Mouse (Mus musculus) central nervous system, embryonic 14 days (tissue): ENCODE measurements around the gene Olfr1339. TPM values are rescaled to one million over a fixed set of nuclear protein-coding genes. Genes with fewer than 3 reads are reported as not detected.

ENCODE experiments used
- polyA plus RNA-seq: library from polyadenylated mRNA; depleted of rRNA; stranded (reverse); fragments of >200 nt; gene quantifications from 2 replicates; pipeline ENCODE4 v1.2.3, GENCODE M21; 2012; rRNA removed

The Olfr1339 gene
- not detected in 2 replicates for polyA plus RNA-seq

GRCm38 (mm10) chr4:118731875-118732274, at the start of gene Olfr1339:
Olfr1339 (plus strand) TSS chr4:118732175.

GRCm38 (mm10) chr4:118692412-118692973, 39.5 kb upstream of the Olfr1339 start, which contains the start of gene Olfr1342:
Olfr1342 (minus strand) TSS chr4:118692756.

GRCm38 (mm10) chr4:118703223-118703622, 28.8 kb upstream of the Olfr1339 start, which contains the start of gene Olfr1341:
Olfr1341 (plus strand) TSS chr4:118703523.

GRCm38 (mm10) chr4:118719838-118720237, 12.1 kb upstream of the Olfr1339 start, which contains the start of gene Olfr1340:
Olfr1340 (plus strand) TSS chr4:118720138.

GRCm38 (mm10) chr4:118758637-118759036, 26.7 kb downstream of the Olfr1339 start, which contains the start of gene Olfr1338:
Olfr1338 (minus strand) TSS chr4:118758737.

GRCm38 (mm10) chr4:118782486-118782885, 50.5 kb downstream of the Olfr1339 start, which contains the start of gene Olfr1337:
Olfr1337 (minus strand) TSS chr4:118782586.

Other genes starting within 250 kb of the Olfr1339 start
- 18.1 and 19.9 TPM in 2 replicates for gene Tie1, start 242.1 kb upstream of the Olfr1339 start, polyA plus RNA-seq
- gene 2610528J11Rik, start 205.2 kb upstream of the Olfr1339 start, polyA plus RNA-seq, result 0.06 and 0.60 TPM in 2 replicates
- gene Tmem125, start 188.1 kb upstream of the Olfr1339 start, polyA plus RNA-seq, result 0.16 and 0.99 TPM in 2 replicates
- 0.98 and 1.2 TPM in 2 replicates for gene Cfap57, start 111.4 kb upstream of the Olfr1339 start, polyA plus RNA-seq
- gene Ebna1bp2, start 111.4 kb upstream of the Olfr1339 start, polyA plus RNA-seq, result 103 and 112 TPM in 2 replicates
- gene Olfr62, start 73.2 kb upstream of the Olfr1339 start, polyA plus RNA-seq, result not detected in 2 replicates
- gene Olfr1342, start 39.4 kb upstream of the Olfr1339 start, polyA plus RNA-seq, result 0.03 and 0.06 TPM in 2 replicates
- gene Olfr1341, start 28.7 kb upstream of the Olfr1339 start, polyA plus RNA-seq, result not detected in 2 replicates
- gene Olfr1340, start 12.0 kb upstream of the Olfr1339 start, polyA plus RNA-seq, result not detected in 2 replicates
- gene Olfr1338, start 26.6 kb downstream of the Olfr1339 start, polyA plus RNA-seq, result not detected in 2 replicates
- not detected in 2 replicates for gene Olfr1337, start 50.4 kb downstream of the Olfr1339 start, polyA plus RNA-seq
- gene Olfr1335, start 77.8 kb downstream of the Olfr1339 start, polyA plus RNA-seq, result not detected in 2 replicates
- not detected in 2 replicates for gene Olfr1333, start 104.1 kb downstream of the Olfr1339 start, polyA plus RNA-seq
- gene Olfr1331, start 132.5 kb downstream of the Olfr1339 start, polyA plus RNA-seq, result not detected in 2 replicates
- not detected in 2 replicates for gene Olfr1330, start 156.4 kb downstream of the Olfr1339 start, polyA plus RNA-seq
- gene Olfr1329, start 185.3 kb downstream of the Olfr1339 start, polyA plus RNA-seq, result not detected in 2 replicates
- gene Olfr1328, start 206.4 kb downstream of the Olfr1339 start, polyA plus RNA-seq, result not detected in 2 replicates
- not detected in 2 replicates for gene Lao1, start 229.4 kb downstream of the Olfr1339 start, polyA plus RNA-seq